Mouse (Mus musculus) fat pad, adult 2 months (tissue): ENCODE measurements around the gene Fam13c.

ENCODE experiments used
- DNase-seq: peaks from one replicate; pipeline ENCODE4 v3.0.0-alpha.2; 2011; ENCODE audit warnings: low read depth, low spot score; ENCODE audit errors: extremely low read depth

The Fam13c gene

GRCm38 (mm10) chr10:70519640-70520099 lies 79.4 kb downstream of the Fam13c start:
- DNase-seq = no peak

DNA sequence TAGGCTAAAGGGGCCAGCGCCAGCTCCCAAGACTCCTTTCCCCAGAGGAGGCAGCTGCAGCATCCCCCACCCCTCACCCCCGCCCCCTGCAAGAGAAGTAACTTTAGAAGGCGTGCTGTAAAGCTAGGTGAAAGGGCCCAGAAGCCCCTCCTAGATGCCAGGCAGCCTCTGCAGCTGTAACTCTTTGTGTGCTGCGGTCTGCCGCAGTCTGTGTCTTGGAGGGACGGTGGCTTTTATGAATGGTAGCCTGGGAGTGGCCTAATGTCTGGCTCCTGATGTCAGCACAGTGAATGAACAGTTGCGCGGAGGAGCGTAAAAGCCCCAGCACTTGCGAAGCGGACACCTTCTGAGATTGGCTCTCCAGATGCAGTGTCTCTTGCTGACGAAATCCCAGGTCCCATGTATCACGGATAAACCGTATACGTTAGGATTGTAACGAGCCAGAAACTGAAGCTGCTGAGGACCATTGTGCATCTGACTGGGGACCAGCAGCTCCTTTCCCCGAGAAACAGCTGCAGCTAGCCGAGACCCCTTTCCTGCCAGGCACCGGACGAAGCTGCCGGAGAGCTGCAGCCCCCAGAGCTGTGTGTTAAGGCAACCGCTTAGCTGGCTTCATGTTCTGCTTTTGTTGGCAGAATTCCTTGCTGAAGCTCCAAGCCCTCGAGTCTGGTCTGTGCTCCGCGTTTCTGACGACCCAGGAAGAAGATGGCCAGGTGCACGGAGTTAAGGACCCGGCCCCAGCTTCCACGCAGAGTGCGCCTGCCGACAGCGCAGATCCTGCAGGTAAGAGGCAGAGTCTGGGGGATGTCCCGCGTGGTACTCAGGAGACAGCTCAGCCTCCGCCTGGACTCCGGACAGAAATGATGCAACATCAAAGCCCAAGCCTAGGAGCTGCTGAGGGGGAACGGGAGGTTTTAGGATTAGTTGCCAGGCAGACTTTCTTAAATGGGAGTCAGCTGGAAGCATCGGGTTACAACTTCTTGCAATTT lies 80.2 kb downstream of the Fam13c start:
- DNase-seq = no peak

DNA sequence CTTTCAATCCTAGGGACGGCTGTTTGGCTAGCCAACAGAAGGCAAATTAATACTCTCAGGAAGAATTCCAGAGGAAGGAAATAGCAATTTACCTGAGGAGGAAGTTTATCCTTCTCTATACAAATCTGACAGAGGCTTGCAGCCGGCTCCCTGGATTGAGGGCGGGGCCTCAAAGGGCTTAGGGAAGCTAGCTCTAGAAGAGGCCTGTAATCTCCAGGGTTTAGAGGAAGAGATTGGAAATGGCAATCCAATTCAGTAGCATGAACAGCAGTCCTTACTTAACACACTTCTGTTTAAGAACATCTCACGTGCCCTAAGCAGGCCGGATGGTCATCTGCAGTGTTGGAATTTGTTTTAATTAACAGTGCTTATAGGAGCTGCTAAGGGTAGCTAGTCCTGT lies 81.1 kb downstream of the Fam13c start:
- DNase-seq = no peak

DNA sequence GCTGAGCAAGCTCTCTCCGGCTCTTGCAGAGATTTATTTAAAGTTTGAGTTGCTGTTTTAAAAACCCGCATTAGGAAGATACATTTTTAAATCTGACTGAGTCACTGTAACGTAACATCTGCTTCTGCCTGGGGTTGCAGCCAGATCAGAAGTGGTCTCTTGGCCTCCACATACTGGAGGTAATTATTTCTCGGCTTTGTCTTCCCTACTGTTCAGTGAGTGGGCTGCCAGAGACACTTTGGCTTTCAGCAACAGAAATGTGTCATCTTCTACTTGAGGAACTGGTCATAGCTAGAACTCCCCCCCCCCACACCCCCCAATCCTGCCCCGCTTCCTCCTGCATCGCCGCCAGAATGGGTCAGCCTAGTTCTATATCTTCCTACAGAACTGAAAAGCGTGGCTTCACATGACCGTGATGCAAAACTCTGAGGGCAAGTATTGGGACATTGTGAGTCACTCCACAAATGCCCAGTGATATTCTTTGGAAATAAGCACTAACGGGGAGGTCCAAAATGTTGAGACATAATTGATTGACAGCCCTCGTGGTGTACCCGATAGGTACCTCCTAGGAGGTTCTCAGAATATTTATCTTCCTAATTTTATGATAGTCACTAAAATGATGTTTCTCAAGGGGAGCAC lies 90.0 kb downstream of the Fam13c start:
- DNase-seq = no peak

- no peak for DNase-seq
These were observed 92.0 kb downstream of the Fam13c start for GRCm38 (mm10) chr10:70532249-70532648.

DNA sequence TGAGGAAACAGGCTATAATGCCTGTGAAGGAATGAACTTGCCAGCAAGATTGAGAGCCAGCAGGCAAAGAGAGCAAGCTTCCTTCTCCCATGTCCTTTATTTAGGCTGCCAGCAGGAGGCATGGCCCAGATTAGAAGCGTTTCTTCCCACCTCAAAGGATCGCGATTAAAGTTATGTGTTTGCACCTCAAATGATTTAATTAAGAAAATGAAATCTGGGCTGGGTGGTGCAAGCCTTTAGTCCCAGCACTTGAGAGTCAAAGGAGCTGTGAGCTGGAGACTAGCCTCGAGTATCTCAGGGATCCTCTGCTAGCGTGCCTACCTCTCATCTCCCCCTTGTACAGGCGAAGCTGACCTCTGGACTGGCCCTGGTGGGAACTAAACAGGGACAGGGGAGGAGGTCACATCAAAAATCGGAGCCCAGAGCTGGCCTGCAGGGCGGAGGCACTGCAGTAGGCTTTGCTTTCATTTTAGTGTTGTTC lies 93.1 kb downstream of the Fam13c start:
- DNase-seq = no peak

GRCm38 (mm10) chr10:70533986-70534385 lies 93.7 kb downstream of the Fam13c start:
- DNase-seq = no peak

GRCm38 (mm10) chr10:70534571-70534970 lies 94.3 kb downstream of the Fam13c start:
- DNase-seq = no peak

- DNase-seq = no peak
These were observed 95.1 kb downstream of the Fam13c start for GRCm38 (mm10) chr10:70535401-70535800.

GRCm38 (mm10) chr10:70537694-70538093 lies 97.4 kb downstream of the Fam13c start:
- no peak for DNase-seq

DNA sequence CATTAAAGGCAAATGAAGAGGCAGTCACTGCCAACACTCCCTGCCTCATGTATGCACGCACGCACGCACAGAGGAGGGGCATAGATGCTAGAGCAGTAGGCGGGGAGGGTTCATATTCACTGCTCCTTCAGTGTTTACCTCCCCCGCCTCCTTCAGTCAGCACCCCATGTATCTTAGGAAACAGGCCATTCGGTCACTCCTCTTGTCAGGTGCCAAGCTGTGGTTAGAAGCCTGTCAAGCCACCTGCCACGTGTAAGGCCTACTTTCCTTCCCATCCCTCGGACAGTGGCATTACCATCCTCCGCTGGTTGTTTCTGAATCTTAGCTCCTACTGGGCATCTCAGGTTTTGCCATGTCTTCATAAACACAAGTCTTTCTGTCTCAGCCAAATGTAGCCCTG lies 99.0 kb downstream of the Fam13c start:
- DNase-seq = no peak

DNA sequence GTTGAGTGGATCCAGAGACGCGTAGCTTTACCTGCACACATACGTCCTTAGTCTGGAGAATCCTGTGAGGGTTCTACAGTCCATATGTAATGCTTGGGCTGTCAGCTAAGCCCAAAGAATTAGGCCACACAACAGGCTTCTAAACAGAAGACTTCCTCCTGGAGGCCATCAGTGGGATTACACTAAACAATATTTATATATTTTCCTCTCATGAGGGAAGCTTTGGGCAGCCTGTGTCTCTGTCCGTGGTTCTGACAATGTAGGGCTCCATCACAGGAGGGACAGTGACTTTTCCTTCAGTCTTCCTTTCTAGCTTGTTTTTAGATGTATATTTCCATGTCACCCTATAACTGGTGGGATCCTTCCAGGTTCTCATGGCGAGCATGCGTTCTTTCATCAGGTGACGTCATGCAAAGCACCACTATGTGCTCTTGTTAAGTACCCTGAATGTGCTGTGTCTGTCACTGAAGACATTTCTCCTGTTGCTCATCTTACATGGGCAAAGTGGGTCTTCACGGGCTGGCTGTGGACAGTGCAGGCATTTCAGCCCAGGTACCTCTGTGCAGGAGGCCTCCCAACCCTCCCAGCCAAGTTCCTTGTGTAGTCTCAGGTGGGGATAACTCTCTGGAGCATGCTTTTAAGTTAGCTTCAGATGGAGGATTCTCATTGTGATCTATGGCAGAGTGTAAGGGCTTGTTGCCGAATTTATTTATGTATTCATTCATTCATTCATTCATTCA lies 100.3 kb downstream of the Fam13c start:
- no peak for DNase-seq

DNA sequence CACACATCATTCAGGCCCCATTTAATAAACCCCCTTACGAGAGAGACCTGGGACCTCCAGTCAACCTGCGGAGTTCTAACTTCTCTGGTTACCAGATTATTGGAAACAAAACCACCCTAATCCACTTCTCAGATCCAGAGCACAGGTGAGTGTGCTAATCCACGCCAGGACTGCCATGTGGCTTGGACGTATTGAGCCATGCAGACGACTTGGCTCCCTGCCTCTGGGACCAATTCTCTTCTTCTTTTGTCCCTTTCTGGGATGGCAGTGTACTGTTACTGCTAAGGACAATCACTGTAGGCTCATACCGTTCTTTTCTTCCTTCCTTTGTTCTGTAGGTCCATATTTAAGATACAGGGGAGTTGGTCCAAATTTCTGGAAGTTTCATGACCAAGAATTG lies 102.6 kb downstream of the Fam13c start:
- DNase-seq = no peak

GRCm38 (mm10) chr10:70552531-70552930 lies 112.2 kb downstream of the Fam13c start:
- DNase-seq = no peak

- no peak for DNase-seq
These were observed 123.4 kb downstream of the Fam13c start for GRCm38 (mm10) chr10:70563636-70564035.

GRCm38 (mm10) chr10:70581556-70582211 lies 141.4 kb downstream of the Fam13c start:
- no peak for DNase-seq

DNA sequence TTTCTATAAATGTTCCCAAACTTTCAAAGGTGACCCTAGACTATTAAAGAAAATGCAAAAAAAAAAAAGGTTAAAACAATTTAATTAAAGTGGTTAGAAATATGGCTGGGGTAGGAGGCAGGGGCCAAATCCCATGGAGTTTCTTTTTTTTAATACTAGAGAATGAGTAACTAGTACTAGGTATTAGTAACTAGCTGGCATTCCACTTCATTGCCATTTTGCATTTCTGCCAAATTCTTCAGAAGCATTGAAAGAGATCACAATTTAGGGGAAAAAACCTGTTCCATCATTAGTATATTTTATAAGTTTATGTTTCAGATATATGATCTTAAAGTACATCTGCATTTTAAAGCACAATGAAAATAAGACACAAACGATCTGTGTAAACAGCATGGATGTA lies 143.9 kb downstream of the Fam13c start:
- no peak for DNase-seq

DNA sequence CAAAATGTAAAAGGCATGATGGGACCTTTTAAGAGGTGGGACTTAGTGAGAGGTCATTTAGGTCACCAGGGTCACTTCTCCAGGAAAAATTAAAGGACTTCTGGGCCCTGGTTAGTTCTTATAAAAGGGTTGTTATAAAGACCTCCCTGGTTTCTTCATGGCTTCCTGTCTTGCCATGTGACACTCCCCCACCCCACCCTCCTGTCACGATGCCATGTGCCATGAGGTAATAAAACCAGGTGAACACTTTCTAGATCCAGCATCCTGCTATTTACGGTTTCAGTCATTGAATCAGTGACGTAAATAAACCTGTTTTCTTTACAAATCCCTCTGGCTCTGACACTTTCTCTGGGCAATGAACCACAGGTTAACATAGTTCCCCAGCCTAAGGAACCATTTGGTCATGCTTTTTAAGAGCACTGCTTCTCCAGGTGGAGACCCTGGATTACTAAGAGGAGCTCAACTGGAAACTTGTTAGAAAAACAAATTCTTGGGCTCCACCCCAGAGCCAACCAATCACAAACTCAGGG lies 146.7 kb downstream of the Fam13c start:
- DNase-seq = no peak

- DNase-seq = no peak
These were observed 153.7 kb downstream of the Fam13c start for GRCm38 (mm10) chr10:70594007-70594406.

DNA sequence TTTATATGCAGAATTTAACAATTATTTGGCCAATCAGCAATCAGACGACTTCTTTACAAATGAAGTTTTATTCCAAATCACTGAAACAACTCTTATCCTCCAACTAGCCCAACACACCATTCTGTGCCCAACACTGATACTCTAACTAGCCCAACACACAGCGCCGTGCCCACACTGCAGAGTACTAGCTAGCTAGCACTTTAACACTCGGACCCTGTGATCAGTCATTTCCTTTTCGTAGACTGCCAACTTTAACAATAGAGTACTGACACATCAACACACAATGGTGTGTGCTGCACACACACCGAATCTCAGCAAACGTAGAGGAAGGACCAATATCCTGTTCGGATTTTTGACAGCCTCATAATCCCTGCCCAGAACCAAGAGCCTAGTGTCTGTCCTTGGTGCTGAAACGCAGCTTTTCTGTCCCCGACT lies 157.8 kb downstream of the Fam13c start:
- DNase-seq = no peak
